Mouse (Mus musculus) spleen, embryonic (tissue): ENCODE results near the gene Eno3.

ENCODE experiments used
- CTCF ChIA-PET: fragments of 350-600 bp; sonication (Branson Sonifier 250); formaldehyde crosslinking; loops from one replicate; lab custom pipeline; 2022; lab: Charles Lee

The Eno3 gene

GRCm38 (mm10) chr11:70655571-70656455 is 1.2 kb upstream of the Eno3 start:
- CTCF ChIA-PET, result interaction anchor here (1.0 kb wide), 2 partner anchors 12 to 14 kb away, joined by 3 read pairs; no protein-coding TSS in a partner anchor

- CTCF ChIA-PET, result no interaction called here
Observed at GRCm38 (mm10) chr11:70656456-70656927, 510 bp upstream of the Eno3 start.

- CTCF ChIA-PET, result no interaction called here
Observed at GRCm38 (mm10) chr11:70657573-70657972, 571 bp downstream of the Eno3 start.

GRCm38 (mm10) chr11:70657991-70658390 is 989 bp downstream of the Eno3 start:
- CTCF ChIA-PET, result no interaction called here

GRCm38 (mm10) chr11:70658521-70658920 is 1.5 kb downstream of the Eno3 start:
- CTCF ChIA-PET, result no interaction called here

GRCm38 (mm10) chr11:70658942-70659341 is 1.9 kb downstream of the Eno3 start:
- CTCF ChIA-PET, result no interaction called here

GRCm38 (mm10) chr11:70660571-70660970 is 3.6 kb downstream of the Eno3 start:
- CTCF ChIA-PET, result no interaction called here

GRCm38 (mm10) chr11:70663101-70663500 is 6.1 kb downstream of the Eno3 start:
- CTCF ChIA-PET, result interaction anchor here (0.6 kb wide), 1 partner anchor 1244 kb away, joined by 4 read pairs; no protein-coding TSS in a partner anchor

- CTCF ChIA-PET, result interaction anchor here (0.7 kb wide), 1 partner anchor 13 kb away, joined by 3 read pairs; no protein-coding TSS in a partner anchor
Observed at GRCm38 (mm10) chr11:70663957-70664356, 7.0 kb downstream of the Eno3 start.

GRCm38 (mm10) chr11:70664741-70665140 is 7.7 kb downstream of the Eno3 start:
- CTCF ChIA-PET, result interaction anchor here (0.7 kb wide), 1 partner anchor 12 kb away, joined by 3 read pairs; no protein-coding TSS in a partner anchor

GRCm38 (mm10) chr11:70666687-70667086 is 9.7 kb downstream of the Eno3 start:
- CTCF ChIA-PET, result interaction anchor here (0.9 kb wide), 1 partner anchor 33 kb away, joined by 3 read pairs; the partner anchor contains the start of gene Inca1

GRCm38 (mm10) chr11:70667271-70668150 is 10.5 kb downstream of the Eno3 start:
- CTCF ChIA-PET, result interaction anchor here (0.9 to 1.2 kb wide), 2 partner anchors 12 to 32 kb away, joined by 3 read pairs; partner anchors contain the start of gene Inca1

- CTCF ChIA-PET, result interaction anchor here (1.2 kb wide), 1 partner anchor 13 kb away, joined by 3 read pairs; no protein-coding TSS in a partner anchor
Observed at GRCm38 (mm10) chr11:70668335-70668770, 11.4 kb downstream of the Eno3 start.

GRCm38 (mm10) chr11:70668771-70669505 is 11.9 kb downstream of the Eno3 start, which contains the start of gene Spag7:
TSS of gene Spag7 (minus strand) at chr11:70669416.
- CTCF ChIA-PET, result interaction anchor here (1.2 kb wide), 1 partner anchor 13 kb away, joined by 3 read pairs; no protein-coding TSS in a partner anchor

- CTCF ChIA-PET, result interaction anchor here (0.7 kb wide), 1 partner anchor 14 kb away, joined by 3 read pairs; no protein-coding TSS in a partner anchor
Observed at GRCm38 (mm10) chr11:70669582-70670345, 12.8 kb downstream of the Eno3 start.

- CTCF ChIA-PET, result interaction anchor here (0.7 to 0.9 kb wide), 2 partner anchors 15 to 20 kb away, joined by 3 read pairs; no protein-coding TSS in a partner anchor
Observed at GRCm38 (mm10) chr11:70670483-70670882, 13.5 kb downstream of the Eno3 start.

- CTCF ChIA-PET, result interaction anchor here (0.6 to 0.9 kb wide), 3 partner anchors 19 to 193 kb away, joined by 3 to 6 read pairs (median 3); no protein-coding TSS in a partner anchor
Observed at GRCm38 (mm10) chr11:70671333-70672047, 14.5 kb downstream of the Eno3 start.

GRCm38 (mm10) chr11:70674014-70674413 is 17.0 kb downstream of the Eno3 start:
- CTCF ChIA-PET, result no interaction called here

- CTCF ChIA-PET, result no interaction called here
Observed at GRCm38 (mm10) chr11:70674501-70674900, 17.5 kb downstream of the Eno3 start.
